Mouse (Mus musculus) heart, adult 8-10 months (tissue): Measurements from ENCODE around the gene Erich2. TPM values are rescaled to one million over a fixed set of nuclear protein-coding genes. Genes with fewer than 3 reads are reported as not detected.

Experiments used
- DNase-seq: peaks from one replicate; pipeline ENCODE4 v3.0.0; 2022; ENCODE audit warnings: low spot score
- total RNA-seq, 4 experiments: library from RNA; stranded (reverse); gene quantifications; 2 replicates each; pipeline ENCODE4 v1.2.4; 2022

Gene Erich2
- total RNA-seq, 4 experiments from 2014 or later: 0.22 TPM; not detected in 3

GRCm38 (mm10) chr2:70562611-70562980 is 54.0 kb downstream of the Erich2 start:
- no peak for DNase-seq

GRCm38 (mm10) chr2:70562981-70563671 is 54.5 kb downstream of the Erich2 start:
- no peak for DNase-seq

- no peak for DNase-seq
These were observed 55.4 kb downstream of the Erich2 start for GRCm38 (mm10) chr2:70563721-70564645.

- DNase-seq: no peak
These were observed 56.2 kb downstream of the Erich2 start for GRCm38 (mm10) chr2:70564646-70565315.

- no peak for DNase-seq
These were observed 57.3 kb downstream of the Erich2 start for GRCm38 (mm10) chr2:70565651-70566602.

- DNase-seq: no peak
These were observed 58.0 kb downstream of the Erich2 start for GRCm38 (mm10) chr2:70566603-70566981.

- no peak for DNase-seq
These were observed 58.6 kb downstream of the Erich2 start for GRCm38 (mm10) chr2:70567071-70567681.

- no peak for DNase-seq
These were observed 59.1 kb downstream of the Erich2 start for GRCm38 (mm10) chr2:70567682-70568077.

GRCm38 (mm10) chr2:70568198-70568941 is 59.8 kb downstream of the Erich2 start:
- no peak for DNase-seq

- DNase-seq: no peak
These were observed 63.1 kb downstream of the Erich2 start for GRCm38 (mm10) chr2:70571698-70572097.

GRCm38 (mm10) chr2:70572251-70572650 is 63.6 kb downstream of the Erich2 start:
- DNase-seq: no peak

- no peak for DNase-seq
These were observed 65.1 kb downstream of the Erich2 start for GRCm38 (mm10) chr2:70573544-70574210.

- no peak for DNase-seq
These were observed 79.6 kb downstream of the Erich2 start for GRCm38 (mm10) chr2:70588200-70588599.

Other genes starting within 250 kb of the Erich2 start
- gene Sp5, start 33.9 kb upstream of the Erich2 start, total RNA-seq: not detected
- 1 to 10 TPM in 1 of 4 experiments, under 1 TPM in 3; 0.84 to 1.2 (median 0.93) TPM for gene Gad1, start 44.3 kb downstream of the Erich2 start, total RNA-seq
- gene Gorasp2, start 152.8 kb downstream of the Erich2 start, total RNA-seq: 10 to 100 TPM; 61.3 to 66.8 (median 65.0) TPM
- under 1 TPM in 2 of 4 experiments, not detected in 2; 0.31 to 0.38 TPM for gene Gm26558, start 153.3 kb downstream of the Erich2 start, total RNA-seq